In the genomic region with DNA sequence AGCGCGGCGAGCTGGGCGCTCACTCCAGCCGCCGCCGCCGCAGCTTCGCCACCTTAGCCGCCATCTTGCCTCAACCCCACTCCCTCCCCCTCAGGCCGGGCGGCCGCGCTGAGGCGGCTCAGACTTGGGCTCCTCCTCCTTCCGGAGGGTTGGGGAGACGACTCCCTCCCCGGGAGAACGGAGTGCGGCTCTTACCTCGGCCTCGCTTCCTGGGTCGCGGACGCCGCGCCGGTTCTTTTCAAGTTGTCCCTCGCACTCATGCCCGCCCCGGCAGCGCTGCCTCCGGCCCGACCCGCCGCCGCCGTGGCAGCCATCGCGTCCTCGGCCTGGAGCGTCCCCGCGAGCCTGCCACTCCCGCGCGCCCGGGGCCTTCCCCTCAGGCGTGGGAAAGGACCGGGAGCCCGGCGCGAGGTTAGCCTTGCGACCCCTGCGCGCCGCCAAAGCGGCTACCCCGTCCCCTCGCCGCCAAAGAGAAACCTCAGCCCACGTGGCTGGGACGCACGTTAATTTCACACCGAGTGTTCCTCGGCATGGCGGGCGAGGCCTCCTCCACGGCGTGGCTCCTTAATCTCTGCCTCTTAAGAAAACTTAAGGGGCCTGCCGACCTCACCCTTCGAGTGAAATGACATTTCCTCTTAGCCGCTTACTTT, we compare ENCODE assay signal across 8 mouse cellular contexts. TPM values are rescaled to one million over a fixed set of nuclear protein-coding genes. Genes with fewer than 3 reads are reported as not detected.
DNase-seq lines count a peak whose midpoint lies in the region; ATAC-seq lines count a peak whose summit lies in the region.

No protein-coding gene starts in this region.

- intact Hi-C loops in left cerebral cortex, postnatal 4 days (cut with DNase I), result no loop called here

- no peaks in the 10 kb centered on the region for H3K27me3 ChIP-seq in embryonic facial prominence, embryonic 10.5 days (replicated peaks; ENCODE audit: low read depth, poor library complexity, severe bottlenecking)
- H3K27me3 ChIP-seq in midbrain, embryonic 11.5 days (ENCODE audit: control insufficient read depth, insufficient read depth, low read length), result no peaks in the 10 kb centered on the region

- no peaks in the 10 kb centered on the region for H3K9me3 ChIP-seq in embryonic facial prominence, embryonic 10.5 days
- no peaks in the 10 kb centered on the region for H3K9me3 ChIP-seq in midbrain, embryonic 11.5 days (ENCODE audit: control insufficient read depth, low read length)

- peaks cover 10% of the 10 kb centered on the region for H3K36me3 ChIP-seq in embryonic facial prominence, embryonic 10.5 days (replicated peaks)
- no peaks in the 10 kb centered on the region for H3K36me3 ChIP-seq in midbrain, embryonic 11.5 days (ENCODE audit: control insufficient read depth, insufficient read depth, low read length)

- WGBS in embryonic facial prominence, embryonic 10.5 days, result under 1% methylated on average over 73 of the region's 73 CpGs
- WGBS in midbrain, embryonic 11.5 days, result under 1% methylated on average over 71 of the region's 73 CpGs

- H3K4me2 ChIP-seq in midbrain, embryonic 11.5 days, result peak overlapping the region; percentile 88

- ATAC-seq in granulocyte monocyte progenitor cell, adult 5-6 weeks (replicated peaks; ENCODE audit: poor library complexity, severe bottlenecking), result peak; percentile 85
- peak; percentile 95 for ATAC-seq in midbrain, embryonic 11.5 days (ENCODE audit: low FRiP score)

- peak overlapping the region; percentile 95 for H3K4me3 ChIP-seq in embryonic facial prominence, embryonic 10.5 days
- H3K4me3 ChIP-seq in midbrain, embryonic 11.5 days (ENCODE audit: low read depth, low read length), result peak overlapping the region; percentile 95

- peaks cover 26% of the 10 kb centered on the region for H3K4me1 ChIP-seq in embryonic facial prominence, embryonic 10.5 days
- H3K4me1 ChIP-seq in midbrain, embryonic 11.5 days (ENCODE audit: control insufficient read depth, insufficient read depth, low read length), result peaks cover 9% of the 10 kb centered on the region; the same call in 1 of the 2 replicates

- H3K27ac ChIP-seq in embryonic facial prominence, embryonic 10.5 days (replicated peaks), result peak overlapping the region; percentile 99
- H3K27ac ChIP-seq in midbrain, embryonic 11.5 days (ENCODE audit: low read depth, low read length), result peak overlapping the region; percentile 98

- H3K9ac ChIP-seq in midbrain, embryonic 11.5 days (ENCODE audit: low read length), result peak overlapping the region; percentile 99

- peak; percentile 95 for DNase-seq in adrenal gland, postnatal 10 days
- DNase-seq in embryonic facial prominence, embryonic 10.5 days (ENCODE audit: low spot score), result peak; percentile 94
- DNase-seq in kidney, adult 11 months, result peak; percentile 86
- DNase-seq in left cerebral cortex, postnatal 4 days, result peak; percentile 90
- no peak for DNase-seq in midbrain, embryonic 11.5 days (ENCODE audit: low spot score, missing footprints)
- DNase-seq in right cerebral cortex, postnatal 4 days, result peak; percentile 79
- peak; percentile 92 for DNase-seq in yolk sac, embryonic 10.5 days (ENCODE audit: low spot score)

RNA-seq across cellular contexts. Expression of gene Pigl, which starts 0.9 kb away (rescaled TPM):
- total RNA-seq in adrenal gland, postnatal 10 days (2021), result 1 to 10 TPM; 7.2 to 8.1 TPM
- polyA plus RNA-seq in embryonic facial prominence, embryonic 10.5 days (2016; fragmentation: Nextera tagmentation; extraction: Ambion mirVana), result 14.7 and 15.9 TPM in 2 replicates
- total RNA-seq in granulocyte monocyte progenitor cell, adult 5-6 weeks (2014; fragmentation: Nextera tagmentation), result 4.7 and 12.2 TPM in 2 replicates
- 2.5 and 3.6 TPM in 2 replicates for total RNA-seq in granulocyte monocyte progenitor cell, adult 5-6 weeks (2017)
- total RNA-seq in left cerebral cortex, postnatal 4 days (2021), result 1 to 10 TPM; 5.4 to 6.8 TPM
- 15.4 and 15.9 TPM in 2 replicates for polyA plus RNA-seq in midbrain, embryonic 11.5 days (2014; fragmentation: Nextera tagmentation; extraction: Ambion mirVana)

RNA-seq across cellular contexts. Expression of gene Ncor1, which starts 1.0 kb away (rescaled TPM):
- total RNA-seq in adrenal gland, postnatal 10 days (2021), result 100 to 1,000 TPM; 157 to 180 TPM
- 137 and 144 TPM in 2 replicates for polyA plus RNA-seq in embryonic facial prominence, embryonic 10.5 days (2016; fragmentation: Nextera tagmentation; extraction: Ambion mirVana)
- total RNA-seq in granulocyte monocyte progenitor cell, adult 5-6 weeks (2014; fragmentation: Nextera tagmentation), result 289 and 349 TPM in 2 replicates
- 267 and 271 TPM in 2 replicates for total RNA-seq in granulocyte monocyte progenitor cell, adult 5-6 weeks (2017)
- 100 to 1,000 TPM; 287 to 297 TPM for total RNA-seq in left cerebral cortex, postnatal 4 days (2021)
- polyA plus RNA-seq in midbrain, embryonic 11.5 days (2014; fragmentation: Nextera tagmentation; extraction: Ambion mirVana), result 176 and 183 TPM in 2 replicates
